Mouse (Mus musculus): ENCODE data around the gene 1700034J05Rik.

The 1700034J05Rik gene

DNA sequence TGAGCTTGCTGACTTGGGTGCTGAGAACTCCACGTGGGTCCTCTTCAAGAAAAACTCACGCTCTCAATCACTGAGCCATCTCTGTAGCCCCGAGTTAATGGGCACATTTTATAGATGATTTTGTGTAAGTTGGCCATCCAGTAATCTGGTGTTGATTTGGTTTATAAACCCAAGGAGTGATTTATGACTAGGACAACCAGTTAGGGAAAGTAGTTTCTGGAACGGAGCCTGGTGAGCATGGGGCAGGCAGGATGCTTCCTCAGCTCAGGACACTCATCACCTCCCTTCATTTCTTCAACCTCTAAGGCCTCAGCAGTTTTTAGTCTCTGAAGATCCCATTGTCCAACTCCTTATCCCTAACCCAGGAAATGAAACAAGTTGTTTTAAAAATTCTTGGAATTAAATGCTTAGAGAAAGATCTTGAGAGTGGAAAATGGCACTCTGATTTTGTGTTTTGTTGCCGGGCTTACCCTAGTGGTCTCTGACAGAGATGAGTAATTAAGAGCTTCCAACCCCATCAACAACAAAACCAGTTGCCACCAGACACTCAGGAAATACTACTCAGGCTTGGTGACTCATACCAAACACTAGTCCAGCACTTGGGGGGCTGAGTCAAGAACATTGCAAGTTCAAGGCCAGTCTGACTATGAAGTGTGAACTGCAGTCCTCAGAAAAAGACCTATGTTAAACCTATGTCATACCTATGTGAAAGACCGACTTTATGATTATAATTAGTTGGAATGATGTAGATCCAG lies 9.4 kb upstream of the 1700034J05Rik start:
- no peak for DNase-seq (ENCODE audit: low read depth)

DNA sequence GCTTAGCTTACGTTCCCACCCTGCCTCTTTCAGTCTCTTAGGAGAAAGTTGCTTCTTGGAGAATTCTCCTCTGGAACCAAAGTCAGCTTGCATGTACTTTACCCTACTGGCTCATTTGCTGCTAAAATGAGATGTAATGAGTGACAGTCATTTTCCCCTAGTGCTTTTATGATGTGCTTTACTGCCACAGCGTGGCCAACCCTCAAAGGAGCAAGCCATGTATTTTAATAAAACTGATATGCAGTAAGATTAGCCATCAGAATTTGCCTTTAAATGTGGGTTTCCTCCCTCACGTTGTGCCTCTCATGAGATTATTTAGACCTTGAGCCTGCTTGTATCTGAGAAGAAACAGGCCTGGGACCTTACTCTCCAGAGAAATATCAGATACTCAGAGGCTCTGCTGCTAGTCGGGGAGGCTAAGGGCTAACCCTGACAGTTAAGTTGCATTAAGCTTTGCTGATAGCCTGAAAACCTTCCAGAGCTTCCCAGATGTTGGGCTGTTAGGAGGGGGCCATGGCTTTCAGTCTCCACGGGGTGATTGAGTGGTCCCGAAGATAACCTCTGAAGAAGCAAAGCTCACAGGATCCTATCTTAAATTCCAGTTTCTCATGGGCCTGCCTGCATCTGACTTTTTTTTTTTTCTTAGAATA lies 7.7 kb upstream of the 1700034J05Rik start:
- DNase-seq (ENCODE audit: low read depth): no peak

DNA sequence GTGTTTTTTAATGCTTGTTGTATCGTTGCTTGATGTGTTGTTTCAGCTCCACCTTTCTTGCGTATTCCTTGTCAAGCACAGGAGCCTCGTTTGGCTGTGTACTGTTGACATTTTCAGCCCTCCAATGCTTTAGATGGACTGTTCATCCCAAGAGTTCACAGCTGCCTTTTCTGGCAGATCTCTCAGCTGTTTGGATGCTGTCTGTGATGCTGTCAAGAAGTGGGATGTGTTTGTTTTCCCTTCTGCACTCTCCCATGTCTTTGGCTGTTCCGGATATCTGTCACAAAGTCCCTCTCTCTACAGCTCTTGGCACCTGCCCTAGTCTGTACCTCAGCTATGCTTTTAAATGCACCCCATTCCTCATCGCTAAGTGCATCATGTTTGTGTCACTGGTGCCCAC lies 6.7 kb upstream of the 1700034J05Rik start:
- no peak for DNase-seq (ENCODE audit: low read depth)

DNA sequence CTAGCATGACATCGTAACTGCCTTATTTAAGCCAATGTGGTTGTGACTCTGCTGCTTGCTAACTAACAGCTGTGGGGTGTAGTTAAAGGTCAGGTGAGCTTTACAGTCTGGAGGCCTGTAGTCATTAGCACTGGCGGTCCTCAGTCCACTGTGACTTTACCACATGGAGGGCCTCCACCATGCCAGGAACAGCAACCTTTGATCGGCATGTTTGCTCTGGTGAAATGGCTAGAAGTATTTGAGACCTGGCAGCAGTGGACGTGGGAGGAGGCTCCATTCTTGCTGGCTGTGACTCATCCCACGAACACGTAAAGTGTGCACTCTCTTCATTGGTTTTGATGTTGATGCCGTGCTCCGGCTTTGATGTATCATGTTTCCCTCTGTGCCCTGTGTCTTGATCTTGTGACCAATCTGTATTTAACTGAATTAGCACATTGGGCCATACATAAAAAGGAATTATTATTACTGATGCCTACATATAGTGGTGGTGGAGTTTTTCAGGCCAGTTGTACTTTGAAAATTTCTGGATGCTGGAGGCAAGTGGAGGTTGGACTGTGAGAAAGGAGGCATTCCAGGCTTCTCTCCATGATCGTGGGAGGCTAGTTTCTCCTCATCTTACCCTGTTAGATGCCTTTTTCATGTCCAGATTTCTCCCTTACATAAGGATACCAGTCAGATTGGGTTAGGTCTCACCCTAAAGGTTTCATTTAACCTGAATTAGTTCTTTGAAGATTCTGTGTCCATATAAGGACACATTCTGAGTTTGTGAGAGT lies 5.9 kb upstream of the 1700034J05Rik start:
- DNase-seq (ENCODE audit: low read depth): no peak

DNA sequence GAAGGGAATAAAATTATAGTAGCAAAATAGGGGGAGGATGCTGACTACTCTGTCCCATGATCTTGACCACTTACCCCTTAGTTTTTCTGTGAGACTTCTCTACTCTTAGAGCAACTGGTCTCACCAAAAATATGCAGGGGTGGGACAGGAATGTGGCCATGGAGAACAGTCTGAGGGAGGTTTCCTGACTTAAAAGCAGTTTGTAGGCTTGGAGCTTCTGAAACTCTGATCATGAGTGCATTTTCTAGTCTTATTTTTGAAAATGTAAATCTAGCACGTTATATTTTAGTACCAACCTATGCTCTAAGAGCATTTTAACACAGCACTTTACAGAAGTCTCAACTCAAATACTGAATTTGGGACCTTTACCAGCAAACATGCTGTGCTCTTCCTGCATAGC lies 4.5 kb upstream of the 1700034J05Rik start:
- no peak for DNase-seq (ENCODE audit: low read depth)

DNA sequence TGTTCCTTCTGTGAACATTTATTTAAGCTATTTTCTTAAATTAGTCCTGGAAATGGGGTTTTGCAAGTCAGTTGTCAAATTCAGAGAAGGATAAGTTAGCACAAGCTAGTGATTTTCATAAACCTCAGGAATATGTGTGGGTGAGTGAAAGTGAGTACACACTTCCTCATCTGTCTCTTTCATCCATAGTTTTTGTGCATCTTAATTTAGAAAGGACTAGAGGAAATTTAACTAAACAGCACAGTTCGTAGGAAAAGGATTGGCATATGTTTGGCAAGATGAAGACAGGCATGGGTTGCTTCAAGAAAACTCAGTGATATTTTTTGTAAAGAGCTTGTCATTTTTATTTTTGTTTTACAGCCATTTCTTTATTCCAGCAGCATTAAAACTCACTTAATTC lies 2.7 kb upstream of the 1700034J05Rik start:
- no peak for DNase-seq (ENCODE audit: low read depth)

DNA sequence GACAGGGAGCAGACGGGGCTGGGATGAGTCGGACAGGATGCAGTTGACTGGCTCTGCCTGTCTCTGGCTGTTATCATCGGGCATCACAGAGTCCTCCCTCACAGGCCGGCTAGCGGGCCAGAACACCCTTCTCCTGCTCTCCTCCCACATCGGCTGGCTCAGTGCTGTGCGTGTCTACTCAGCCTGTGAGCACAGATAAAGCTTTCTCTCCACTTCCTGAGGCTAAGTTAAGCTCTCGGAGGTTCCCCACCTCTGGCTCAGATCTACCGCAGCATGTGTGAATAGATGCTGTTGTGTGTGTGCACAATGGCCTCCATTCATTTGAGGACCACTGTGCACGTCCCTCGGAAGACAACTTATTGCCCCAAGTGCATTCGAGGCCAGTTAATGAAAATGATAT lies 1.7 kb upstream of the 1700034J05Rik start:
- DNase-seq (ENCODE audit: low read depth): peak; percentile 33

DNA sequence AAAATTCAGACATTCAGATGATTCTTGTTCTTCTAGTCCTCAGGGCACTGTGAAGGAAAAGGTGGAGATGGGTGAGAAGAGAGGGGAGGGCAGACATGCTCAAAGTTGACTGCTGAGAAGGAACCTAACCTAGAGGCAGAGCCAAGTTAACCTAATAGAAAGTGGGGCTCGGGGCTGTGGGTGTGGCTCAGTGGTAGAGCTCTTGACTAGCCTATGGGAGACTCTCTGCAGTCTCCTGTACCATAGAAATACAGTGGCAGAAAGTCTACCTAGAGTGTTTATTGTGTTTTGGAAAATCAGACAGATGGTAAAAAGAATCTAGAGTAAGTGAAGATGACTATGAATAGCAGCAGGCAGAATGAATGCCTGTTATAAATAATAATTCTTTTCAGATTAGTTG lies 1.3 kb upstream of the 1700034J05Rik start:
- DNase-seq (ENCODE audit: low read depth): no peak

DNA sequence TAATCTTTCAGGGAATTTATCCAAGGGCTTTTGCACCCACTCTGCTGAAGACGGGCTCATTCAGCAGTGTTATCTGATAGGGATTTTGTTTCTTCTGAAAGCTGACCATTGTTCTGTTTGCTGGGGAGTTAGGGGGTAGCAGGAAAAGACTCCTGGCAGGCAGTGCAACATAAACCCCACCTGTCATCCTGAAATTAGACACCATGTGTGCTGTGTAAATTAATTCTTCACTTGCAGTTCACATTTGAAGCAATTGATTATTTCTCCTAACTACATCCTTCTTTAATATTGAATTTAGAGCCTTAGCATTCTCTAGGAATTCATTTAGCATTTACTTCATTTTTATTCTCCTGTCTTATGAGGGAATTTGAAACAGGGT lies 3.8 kb downstream of the 1700034J05Rik start:
- no peak for DNase-seq (ENCODE audit: low read depth)

DNA sequence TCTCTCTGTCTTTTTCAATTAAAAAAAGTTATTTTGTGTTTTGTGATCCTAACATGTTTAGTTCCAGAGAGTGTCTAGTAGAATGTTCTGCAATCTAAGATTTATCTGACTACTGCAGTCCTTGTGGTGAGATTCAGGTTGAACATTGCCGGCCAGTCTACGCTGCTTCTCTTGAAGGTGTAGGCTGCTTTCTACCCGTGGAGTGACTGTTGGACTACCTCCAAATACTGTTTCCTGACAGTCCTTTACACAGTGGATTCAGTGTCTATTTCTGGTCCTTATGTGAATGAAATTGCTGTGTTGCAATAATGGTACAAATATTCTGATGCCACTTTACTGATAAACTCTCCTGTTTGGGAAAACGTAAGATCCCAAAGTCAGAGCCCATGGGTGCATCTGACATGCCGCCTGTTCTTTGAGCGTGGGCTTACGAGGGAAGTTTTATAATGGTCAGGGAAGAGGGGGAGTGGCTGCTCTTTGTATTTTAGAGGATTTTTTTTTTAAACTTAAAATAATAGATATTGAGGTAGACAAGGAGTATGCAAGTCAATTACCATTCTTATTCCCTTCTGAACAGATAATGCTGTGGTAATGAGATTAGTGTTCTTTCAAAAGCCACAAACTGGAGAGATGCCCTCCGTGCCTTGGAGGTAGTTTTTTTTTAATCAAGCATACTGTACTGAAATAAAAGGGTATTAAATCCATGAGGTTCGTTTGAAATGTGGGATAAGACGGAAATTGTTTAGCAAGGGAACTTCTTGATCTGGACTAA lies 4.4 kb downstream of the 1700034J05Rik start:
- no peak for DNase-seq (ENCODE audit: low read depth)

DNA sequence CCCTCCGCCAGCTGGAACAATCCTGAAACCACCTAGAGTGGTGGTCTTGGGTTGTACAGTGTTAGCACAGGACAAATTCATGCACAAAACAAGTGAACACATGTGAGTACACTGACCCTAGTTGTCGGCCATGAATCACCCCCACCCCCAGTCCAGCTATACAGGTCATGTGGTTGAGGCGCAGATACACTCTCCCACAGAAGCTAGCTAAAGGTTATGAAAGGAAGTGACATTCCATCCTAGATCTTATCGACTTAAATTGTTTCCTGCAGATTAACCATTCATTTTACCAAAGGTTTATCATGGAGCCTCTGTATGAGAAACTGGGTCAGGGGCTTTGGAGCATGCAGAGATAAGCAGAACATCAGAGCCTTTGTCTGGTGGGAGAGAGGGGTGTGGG lies 7.0 kb downstream of the 1700034J05Rik start:
- DNase-seq (ENCODE audit: low read depth): no peak

DNA sequence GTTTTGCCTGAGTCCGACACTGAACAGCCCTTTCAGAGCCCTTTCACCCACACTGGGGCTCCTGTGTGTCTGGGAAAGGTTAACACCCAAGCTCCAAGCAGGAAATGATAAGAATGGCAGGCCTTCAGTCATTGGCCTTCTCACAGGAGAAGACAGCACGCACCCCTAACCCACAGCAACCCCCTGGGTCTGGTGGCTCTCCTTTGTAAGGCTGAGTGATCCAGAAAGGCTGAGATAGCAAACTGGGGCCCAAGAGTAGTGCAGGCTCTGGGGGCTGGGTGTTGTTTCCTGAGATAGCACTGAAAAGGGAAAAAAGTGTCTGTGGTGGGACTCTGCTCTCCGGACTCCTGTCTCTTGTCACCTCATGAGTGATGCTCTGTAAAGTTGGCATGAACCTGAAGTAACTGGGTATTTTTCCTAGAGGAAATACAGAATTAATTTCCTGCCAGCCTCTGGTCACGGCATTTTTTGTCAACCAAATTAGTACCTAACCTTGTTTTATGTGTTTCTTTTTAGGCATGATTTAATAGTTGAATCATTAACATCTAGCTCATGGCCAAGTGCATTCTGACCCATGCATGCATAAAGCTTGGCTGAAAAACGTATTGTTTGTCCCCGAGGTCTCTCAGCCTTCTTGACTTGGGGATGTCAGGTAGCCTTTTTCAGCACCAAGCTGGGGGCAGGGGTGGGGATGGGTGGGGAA lies 7.7 kb downstream of the 1700034J05Rik start:
- DNase-seq (ENCODE audit: low read depth): no peak

DNA sequence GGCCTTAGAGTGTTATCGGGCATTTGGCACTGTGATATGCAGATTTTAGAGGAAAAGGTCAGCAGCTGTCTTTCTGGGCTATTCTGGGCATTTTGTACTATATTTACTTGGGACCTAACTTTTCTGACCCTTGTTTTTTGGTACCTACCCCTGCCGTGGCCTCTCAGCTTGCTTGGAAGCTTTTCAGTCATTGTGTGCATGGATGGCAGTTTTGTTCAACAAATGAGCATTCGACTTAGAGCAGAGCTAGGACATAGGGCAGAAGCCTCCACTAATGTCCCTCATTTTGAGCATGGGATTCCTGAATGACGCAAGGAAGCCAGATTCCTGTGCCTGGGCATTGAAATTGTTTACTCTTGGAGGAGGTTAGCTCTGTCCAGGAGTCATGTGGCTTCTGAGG lies 9.4 kb downstream of the 1700034J05Rik start:
- DNase-seq (ENCODE audit: low read depth): no peak

DNA sequence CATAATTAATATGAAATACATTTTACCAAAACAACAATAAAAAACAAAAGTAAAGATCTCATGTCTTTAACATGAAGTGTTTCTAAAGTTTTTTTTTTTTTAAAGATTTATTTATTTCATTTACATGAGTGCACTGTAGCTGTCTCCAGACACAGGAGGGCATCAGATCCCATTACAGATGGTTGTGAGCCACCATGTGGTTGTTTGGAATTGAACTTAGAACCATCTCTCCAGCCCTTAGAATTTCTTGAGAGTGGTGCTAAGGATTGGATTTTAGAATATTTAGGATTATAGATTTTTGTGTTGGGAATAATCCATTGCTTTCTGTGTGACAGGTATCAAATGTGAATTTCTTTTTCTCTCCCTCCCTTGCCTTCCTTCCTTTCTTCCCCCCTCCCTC lies 10.2 kb downstream of the 1700034J05Rik start:
- no peak for DNase-seq (ENCODE audit: low read depth)

DNA sequence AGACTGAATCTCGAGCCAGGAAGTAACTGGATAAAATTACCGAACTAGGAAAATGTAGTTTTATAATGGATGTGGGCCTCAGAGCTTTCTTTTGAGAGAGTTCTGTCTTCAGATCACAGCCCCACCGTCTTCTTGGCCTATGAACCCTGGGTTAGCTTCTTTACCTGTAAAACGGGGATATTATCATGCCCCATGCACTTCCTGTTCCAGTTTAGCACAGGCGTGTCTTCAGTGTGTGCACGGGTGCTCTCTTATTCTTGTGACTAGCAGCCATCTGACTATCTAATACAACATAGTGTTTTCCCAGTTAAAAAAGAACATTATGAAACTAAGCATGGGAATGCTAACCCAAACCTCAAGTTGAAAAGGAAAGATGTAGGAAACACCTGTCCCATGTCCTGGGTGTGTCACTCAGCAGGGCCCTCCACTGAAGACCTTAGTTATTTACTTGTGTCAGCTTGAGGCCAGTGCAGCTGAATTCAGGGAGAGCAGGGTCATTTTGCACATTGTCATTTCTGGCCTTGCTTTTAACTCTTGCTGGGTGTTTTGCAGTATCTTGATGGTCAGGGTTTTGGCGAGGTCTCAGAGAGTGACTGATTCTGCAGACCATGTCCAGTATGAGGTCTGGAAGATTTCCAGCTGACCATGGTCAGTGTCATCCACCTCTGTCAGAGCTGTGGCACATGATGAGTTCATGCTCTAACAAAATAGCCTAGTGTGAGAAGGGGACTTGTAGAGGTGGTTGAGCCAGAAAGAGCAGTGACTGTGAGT lies 12.5 kb downstream of the 1700034J05Rik start:
- no peak for DNase-seq (ENCODE audit: low read depth)

DNA sequence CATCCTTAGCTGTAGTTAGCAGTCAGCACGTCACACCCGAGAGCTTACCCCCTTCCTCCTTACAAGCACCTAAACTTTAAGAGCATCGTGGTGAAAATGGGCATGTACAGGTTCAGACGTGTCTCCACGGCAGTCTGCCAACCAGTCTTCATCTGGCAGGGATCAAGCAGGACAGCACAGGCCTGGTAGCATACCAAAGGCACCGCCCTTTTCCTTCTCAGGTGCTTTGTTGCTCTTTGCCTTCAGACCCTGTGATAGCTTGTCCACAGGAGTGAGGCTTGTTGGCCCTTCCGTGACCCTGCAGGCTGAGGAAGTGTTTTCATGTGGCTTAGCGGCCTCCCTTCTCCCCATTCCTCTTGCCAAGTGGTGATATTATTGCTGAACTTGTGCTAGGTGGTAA lies 15.2 kb downstream of the 1700034J05Rik start:
- no peak for DNase-seq (ENCODE audit: low read depth)

DNA sequence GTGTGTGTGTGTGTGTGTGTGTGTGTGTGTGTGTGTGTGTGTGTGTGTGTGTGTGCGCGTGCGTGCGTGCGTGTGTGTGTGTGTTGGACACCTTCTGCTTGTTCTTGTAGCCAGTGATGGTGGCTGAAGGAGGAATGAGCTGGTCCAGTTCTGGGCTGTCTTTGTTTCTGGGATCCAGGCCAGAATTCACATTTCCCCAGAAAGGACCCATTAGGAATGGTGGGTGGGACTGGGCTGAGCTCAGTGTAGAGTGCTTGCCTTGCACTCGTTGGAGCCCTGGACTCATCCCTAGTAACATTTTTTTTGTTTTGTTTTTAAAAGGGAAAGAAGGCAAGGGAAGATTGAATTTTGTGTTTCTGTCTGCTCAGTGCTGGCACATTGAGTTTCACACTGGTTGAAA lies 18.3 kb downstream of the 1700034J05Rik start:
- no peak for DNase-seq (ENCODE audit: low read depth)

DNA sequence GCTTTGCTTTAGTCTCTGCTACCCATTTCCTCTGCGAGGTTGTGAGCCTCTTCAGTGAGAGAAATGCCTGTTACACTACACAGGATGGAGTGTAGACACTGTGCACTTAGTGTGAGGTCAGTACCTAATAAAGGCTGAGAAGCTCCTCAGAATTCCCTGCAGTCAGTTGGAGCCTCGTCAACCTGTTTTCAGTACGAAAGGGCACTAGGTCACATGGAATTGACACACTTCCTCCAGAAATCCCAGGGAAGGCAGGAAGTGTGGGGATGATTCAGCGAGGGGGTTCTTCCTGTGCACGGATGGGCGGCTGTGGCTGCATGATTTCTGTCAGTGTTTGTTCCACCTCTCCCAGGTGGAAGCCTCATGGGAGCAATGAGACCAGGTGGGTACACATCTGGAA lies 21.1 kb downstream of the 1700034J05Rik start:
- no peak for DNase-seq (ENCODE audit: low read depth)

DNA sequence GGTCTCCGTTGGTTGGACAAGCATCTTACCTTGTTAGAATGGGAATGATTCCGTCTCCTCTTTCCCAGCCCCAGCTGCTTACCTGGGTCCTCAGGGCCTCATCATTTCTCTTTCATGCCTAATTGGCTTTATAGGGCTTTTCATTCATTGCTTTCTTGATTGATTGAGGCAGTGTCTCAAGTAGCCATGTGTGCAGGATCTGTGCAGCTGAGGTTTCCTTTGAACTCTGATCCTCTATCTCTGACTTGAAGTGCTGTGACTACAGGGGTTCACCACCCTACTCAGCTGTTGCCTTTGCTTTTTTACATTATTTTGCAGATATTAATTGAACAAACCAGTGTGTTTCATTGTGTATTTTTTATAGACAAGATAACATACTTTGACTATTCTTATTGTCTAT lies 25.2 kb downstream of the 1700034J05Rik start:
- DNase-seq (ENCODE audit: low read depth): no peak

DNA sequence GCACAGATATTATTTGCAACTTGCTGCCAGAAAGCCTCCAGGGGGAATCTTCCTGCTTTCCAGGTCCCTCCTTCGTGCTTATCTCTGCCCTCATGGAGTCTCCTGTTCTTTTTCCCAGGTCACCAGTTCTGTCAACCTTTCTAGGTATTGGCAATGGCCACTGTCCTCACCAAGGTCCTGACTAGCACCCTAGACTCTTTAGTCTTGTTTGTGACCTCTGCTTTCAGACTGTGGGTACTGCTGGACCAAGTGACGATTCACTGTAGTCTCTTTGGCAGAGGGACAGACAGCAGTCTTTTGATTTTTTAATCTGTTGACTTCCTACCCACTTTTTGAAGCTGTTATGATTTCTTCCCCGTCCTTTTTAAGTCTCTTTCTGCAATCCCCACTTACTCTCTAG lies 26.1 kb downstream of the 1700034J05Rik start:
- DNase-seq (ENCODE audit: low read depth): no peak

DNA sequence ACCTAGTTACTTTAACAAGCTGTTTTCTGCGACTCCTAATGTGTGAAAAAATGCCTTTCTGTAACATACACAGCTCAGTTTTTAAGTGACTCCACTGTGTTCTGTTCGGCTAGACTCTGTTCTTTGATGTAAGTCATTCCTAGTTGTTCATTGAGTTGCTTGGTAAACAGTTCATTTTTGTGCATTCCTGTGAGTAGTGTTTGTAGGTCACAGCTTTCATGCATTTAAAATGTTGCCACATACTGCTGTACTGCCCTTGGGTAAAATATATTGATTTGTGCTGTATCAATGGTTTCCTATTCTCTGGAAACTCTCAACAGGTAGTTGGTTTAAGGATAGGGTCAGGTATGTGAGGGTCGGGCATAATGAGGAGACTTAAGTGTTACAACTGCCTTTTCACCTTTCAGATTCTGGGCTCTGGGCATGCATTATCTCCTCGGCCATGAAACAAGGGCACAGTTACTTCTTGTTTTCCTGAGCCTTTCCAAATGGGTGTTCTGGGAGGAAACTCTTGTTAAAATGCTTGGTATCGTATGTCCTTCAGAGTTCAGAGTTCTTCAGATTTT lies 27.7 kb downstream of the 1700034J05Rik start:
- DNase-seq (ENCODE audit: low read depth): no peak
